8 mouse cellular contexts compared by ENCODE assay signal in the genomic region with DNA sequence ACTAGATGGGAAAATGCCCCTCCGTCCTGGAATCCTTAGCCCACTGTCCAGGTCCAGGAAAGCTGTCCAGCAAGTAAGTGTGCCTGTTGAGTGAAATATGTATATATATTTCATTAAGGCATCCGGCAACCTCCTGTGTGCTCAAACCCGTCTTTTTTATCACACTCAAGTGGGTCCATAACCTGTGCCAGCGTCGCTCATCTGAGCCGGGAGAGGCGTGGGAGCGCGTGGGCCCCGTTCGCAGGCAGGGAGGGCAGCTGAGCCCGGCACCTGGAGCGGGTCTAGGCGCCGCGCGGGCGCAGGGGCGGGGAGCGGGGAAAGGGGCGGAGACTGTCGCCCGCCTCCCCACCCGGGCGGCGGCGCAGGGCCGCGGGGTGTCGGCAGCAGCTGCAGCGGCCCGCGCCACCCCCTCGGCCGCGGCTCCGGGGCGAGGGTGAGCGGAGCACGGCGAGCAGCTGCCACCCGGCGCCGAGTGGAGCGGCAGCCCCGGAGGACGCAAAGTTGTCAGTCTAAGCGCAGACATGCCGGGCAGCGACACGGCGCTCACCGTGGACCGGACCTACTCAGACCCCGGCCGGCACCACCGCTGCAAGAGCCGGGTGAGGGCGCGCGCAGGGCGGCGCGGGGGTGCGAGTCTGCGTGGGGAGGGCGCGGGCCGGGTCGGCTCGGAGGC.
A peak's percentile ranks its signal among the peaks of the same experiment; 100 is the strongest.
DNase-seq lines count a peak whose midpoint lies in the region; ATAC-seq and TF ChIP-seq lines count a peak whose summit lies in the region.

No protein-coding gene starts in this region.

- H3K36me3 ChIP-seq in hindbrain, postnatal 0 days (ENCODE audit: insufficient read depth, low read length): no peaks in the 10 kb centered on the region

- no peak for TF ChIP-seq CTCF in hindbrain, postnatal 0 days (IDR thresholded peaks at IDR 0.05; ENCODE audit: low read depth)
- no peak for TF ChIP-seq CTCF in left cerebral cortex, adult 2 months (IDR thresholded peaks at IDR 0.05)

- peak overlapping the region; percentile 79 for H3K9ac ChIP-seq in hindbrain, postnatal 0 days (replicated peaks; ENCODE audit: low read length)

- H3K4me3 ChIP-seq in hindbrain, postnatal 0 days (ENCODE audit: low read length): peak overlapping the region; percentile 78
- H3K4me3 ChIP-seq in left cerebral cortex, adult 2 months: peak overlapping the region; percentile 61

- H3K4me2 ChIP-seq in hindbrain, postnatal 0 days (ENCODE audit: low read depth, low read length): peak overlapping the region; percentile 88

- H3K27ac ChIP-seq in hindbrain, postnatal 0 days: peak overlapping the region; percentile 84
- H3K27ac ChIP-seq in left cerebral cortex, adult 2 months: peak overlapping the region; percentile 91

- DNase-seq in T-cell, adult 2 months (ENCODE audit: low spot score): peak; percentile 65
- DNase-seq in cerebellum, postnatal 25 days: peak; percentile 62 to 70
- DNase-seq in gastrocnemius, postnatal 10 days: peak; percentile 76
- DNase-seq in hindbrain, postnatal 0 days (ENCODE audit: low spot score): peak; percentile 75
- peak; percentile 72 to 78 for DNase-seq in left cerebral cortex, adult 2 months (ENCODE audit: extremely low spot score in 1 of 2, low spot score in 2 of 2)
- peak; percentile 74 for DNase-seq in right cerebral cortex, postnatal 25 days
- DNase-seq in urinary bladder, postnatal 4 days (ENCODE audit: low spot score in 2 of 2): peak; percentile 70 to 71

- peaks cover 8% of the 10 kb centered on the region; the same call in 1 of the 2 replicates for H3K4me1 ChIP-seq in hindbrain, postnatal 0 days (ENCODE audit: insufficient read depth, low read length)

- H3K27me3 ChIP-seq in hindbrain, postnatal 0 days (ENCODE audit: insufficient read depth, low read length): no peaks in the 10 kb centered on the region

- intact Hi-C loops in left cerebral cortex, adult 2 months (cut with DNase I): loop anchor here (2.0 kb wide), 2 partner anchors 88 to 92 kb away; no protein-coding TSS in a partner anchor

- 6% methylated on average over 65 of the region's 71 CpGs for WGBS in hindbrain, postnatal 0 days

- no peaks in the 10 kb centered on the region for H3K9me3 ChIP-seq in hindbrain, postnatal 0 days (ENCODE audit: low read length)

- ATAC-seq in hindbrain, postnatal 0 days: peak; percentile 87
- peak; percentile 69 for ATAC-seq in megakaryocyte, adult 5-6 weeks (ENCODE audit: poor library complexity, severe bottlenecking)

Comparison
In these comparisons a context has a peak if more than half of its experiments do, and no peak if none do; other contexts are left out.
1. Peak in every context shown above with its lines: DNase-seq, ATAC-seq, H3K4me3 ChIP-seq and H3K27ac ChIP-seq.